Mouse (Mus musculus): ENCODE measurements at regions not wholly inside any gene's neighbourhood (a gene's known extent, or its start where the extent isn't known, plus 50 kb on each side); places are given as distances from the start of the nearest gene placed in this dataset.

- ATAC-seq (ENCODE audit: poor library complexity, severe bottlenecking), result no peak
These were observed 452.9 kb upstream of the Cdh4 start for GRCm38 (mm10) chr2:178989291-178989690.

- ATAC-seq (ENCODE audit: poor library complexity, severe bottlenecking), result no peak
These were observed 452.4 kb upstream of the Cdh4 start for GRCm38 (mm10) chr2:178989784-178990183.

GRCm38 (mm10) chr2:178990959-178991358 lies 451.3 kb upstream of the Cdh4 start:
- no peak for ATAC-seq (ENCODE audit: poor library complexity, severe bottlenecking)

DNA sequence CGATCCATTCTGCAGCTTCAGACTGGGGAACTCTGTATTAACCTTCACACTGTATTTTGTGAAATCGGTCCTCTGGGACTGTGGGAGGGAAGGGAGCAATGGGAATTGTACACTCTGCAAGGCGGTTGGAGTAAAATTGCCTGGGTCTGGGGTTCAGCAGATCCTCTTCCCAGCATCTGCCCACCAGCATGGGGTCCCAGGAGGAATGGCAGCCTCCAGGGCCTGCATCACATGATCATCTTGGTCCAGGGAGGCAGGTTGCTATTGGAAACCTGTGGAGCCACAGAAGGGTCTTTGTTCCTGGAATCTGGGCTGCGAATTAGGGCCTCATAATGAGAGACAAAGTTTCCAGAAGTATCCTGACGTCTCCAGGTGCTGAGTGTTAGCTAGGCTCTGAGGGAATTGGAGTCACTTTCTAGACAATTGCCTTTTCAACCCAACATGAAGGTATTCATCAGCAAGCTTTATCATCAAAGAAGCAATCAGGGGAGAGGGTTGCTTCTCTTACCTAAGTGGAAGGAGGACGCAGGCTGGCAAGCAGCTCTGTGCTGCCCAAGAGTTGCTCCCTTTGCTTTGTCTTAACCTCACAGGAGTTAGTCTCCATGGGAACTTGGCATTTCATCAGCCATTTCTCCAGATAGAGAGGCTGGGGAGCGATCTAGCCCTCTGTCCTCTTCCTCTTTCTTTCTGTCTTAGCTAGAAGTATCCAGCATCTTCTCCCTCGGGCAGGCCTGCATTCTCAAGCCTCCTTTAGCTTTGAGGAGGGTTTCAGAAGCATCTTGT lies 449.7 kb upstream of the Cdh4 start:
- ATAC-seq (ENCODE audit: poor library complexity, severe bottlenecking), result no peak

GRCm38 (mm10) chr2:178997921-178998320 lies 444.3 kb upstream of the Cdh4 start:
- no peak for ATAC-seq (ENCODE audit: poor library complexity, severe bottlenecking)

DNA sequence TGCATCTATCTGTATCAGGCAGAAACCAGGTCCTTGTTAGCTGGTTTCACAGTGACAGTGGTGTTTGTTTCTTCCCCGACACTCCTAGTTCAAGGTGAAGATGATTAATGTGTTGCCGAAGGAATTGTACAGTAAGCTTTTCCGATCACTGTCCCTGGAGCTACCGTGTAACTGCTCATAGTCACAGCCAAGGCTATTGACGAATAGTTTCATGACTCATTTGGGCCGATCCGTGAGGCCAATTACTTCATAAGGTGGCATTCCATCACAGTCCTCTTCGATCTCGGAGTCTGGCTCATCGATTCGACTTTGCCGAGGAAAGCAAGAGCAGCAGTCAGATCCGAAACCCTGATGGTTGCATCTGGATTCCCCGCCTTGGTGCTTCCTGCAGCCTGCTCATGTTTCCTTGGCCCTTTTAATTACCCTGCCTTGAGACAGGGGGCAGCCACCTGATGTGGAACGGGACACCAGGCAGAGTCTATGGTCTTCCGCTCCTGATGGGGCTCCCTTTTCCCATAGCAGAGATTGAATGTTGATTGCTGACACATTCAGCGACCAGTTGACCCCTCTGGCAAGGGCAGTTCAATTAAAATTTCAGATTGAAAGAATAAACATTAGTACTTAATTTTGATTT lies 441.7 kb upstream of the Cdh4 start:
- ATAC-seq (ENCODE audit: poor library complexity, severe bottlenecking), result no peak

- ATAC-seq (ENCODE audit: poor library complexity, severe bottlenecking), result no peak
These were observed 434.5 kb upstream of the Cdh4 start for GRCm38 (mm10) chr2:179007766-179008165.

DNA sequence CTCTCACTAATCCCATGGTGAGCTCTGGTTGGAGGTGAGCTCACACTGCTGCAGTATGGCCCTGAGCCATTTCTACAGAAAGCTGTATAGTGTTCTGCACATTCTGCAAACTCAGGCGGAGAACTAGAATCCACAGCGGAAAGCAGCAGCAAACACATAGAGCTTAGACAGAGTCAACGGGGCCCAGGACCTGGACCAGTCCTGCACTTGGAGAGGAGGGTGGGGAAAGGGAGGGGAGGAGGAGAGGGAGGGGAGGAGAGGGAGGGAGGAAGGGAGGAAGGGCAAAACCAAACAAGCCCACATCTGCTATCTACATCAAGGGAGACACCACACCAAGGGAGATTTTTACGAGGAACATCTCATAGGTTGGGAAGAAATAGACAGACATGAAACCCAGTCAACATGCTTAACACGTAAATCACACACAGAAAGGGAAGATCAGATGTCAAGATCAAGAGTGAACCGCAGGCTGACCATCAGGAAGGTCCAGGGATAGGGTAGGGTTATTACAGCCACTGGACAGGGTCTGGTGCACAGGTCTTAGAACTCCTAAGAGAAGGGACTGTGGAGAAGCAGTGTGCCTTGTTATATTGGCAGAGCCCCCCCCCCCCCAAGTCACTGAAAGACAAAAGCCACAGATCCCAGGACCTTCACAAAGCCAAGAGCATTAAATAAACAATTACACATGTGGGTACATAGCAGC lies 428.2 kb upstream of the Cdh4 start:
- no peak for ATAC-seq (ENCODE audit: poor library complexity, severe bottlenecking)

DNA sequence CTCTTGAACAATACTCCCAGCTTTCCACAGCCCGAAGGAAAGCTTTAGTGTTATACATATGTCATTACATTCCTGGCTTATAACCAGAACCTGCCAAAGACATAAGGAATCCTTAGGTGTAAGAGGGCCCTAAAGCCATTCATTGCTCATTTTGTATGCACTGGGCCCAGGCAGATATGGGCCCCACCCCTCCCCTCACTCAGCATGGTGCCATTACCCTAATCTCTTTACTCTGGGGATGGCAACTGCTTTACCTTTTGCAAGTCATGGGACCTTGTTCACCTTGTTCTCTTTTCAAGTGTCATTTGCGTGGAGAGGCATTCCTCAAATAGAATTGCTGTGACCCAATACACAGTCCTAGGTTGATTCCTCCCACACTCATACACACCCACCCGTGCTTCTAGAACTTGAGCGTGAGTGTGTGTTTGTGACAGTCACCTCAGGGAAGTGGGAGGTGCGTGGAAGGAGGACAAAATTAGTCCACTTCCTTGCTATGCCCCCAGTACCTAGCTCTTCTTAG lies 419.5 kb upstream of the Cdh4 start:
- ATAC-seq (ENCODE audit: poor library complexity, severe bottlenecking), result no peak

- no peak for ATAC-seq (ENCODE audit: poor library complexity, severe bottlenecking)
These were observed 418.0 kb upstream of the Cdh4 start for GRCm38 (mm10) chr2:179024225-179024624.

GRCm38 (mm10) chr2:179033171-179033570 lies 409.1 kb upstream of the Cdh4 start:
- no peak for ATAC-seq (ENCODE audit: poor library complexity, severe bottlenecking)

- ATAC-seq (ENCODE audit: poor library complexity, severe bottlenecking), result no peak
These were observed 406.8 kb upstream of the Cdh4 start for GRCm38 (mm10) chr2:179035446-179035845.

DNA sequence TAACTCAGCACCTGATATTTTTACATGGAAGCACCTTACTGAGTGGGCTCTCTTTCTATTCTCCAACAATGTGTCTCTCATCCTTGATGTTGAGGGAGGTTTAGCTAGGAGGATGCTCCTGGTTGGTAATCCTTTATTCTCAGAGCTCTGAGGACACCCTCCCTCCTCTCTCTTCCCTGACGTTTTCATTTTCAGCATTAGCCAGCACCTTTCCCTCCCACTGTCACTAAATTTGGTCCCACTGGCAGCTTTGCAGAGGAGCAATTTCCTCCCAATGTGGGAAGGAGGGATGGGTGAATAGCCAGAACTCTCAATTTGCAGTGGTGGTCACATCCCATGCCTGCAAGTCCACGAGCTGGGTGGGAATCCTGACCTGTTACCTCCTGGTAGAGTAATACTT lies 402.5 kb upstream of the Cdh4 start:
- ATAC-seq (ENCODE audit: poor library complexity, severe bottlenecking), result no peak

GRCm38 (mm10) chr2:179043671-179044070 lies 398.6 kb upstream of the Cdh4 start:
- no peak for ATAC-seq (ENCODE audit: poor library complexity, severe bottlenecking)

GRCm38 (mm10) chr2:179045361-179045760 lies 396.9 kb upstream of the Cdh4 start:
- ATAC-seq (ENCODE audit: poor library complexity, severe bottlenecking), result no peak

- no peak for ATAC-seq (ENCODE audit: poor library complexity, severe bottlenecking)
These were observed 387.8 kb upstream of the Cdh4 start for GRCm38 (mm10) chr2:179054441-179054840.

GRCm38 (mm10) chr2:179064616-179065015 lies 377.6 kb upstream of the Cdh4 start:
- ATAC-seq (ENCODE audit: poor library complexity, severe bottlenecking), result no peak

GRCm38 (mm10) chr2:179069520-179069919 lies 372.7 kb upstream of the Cdh4 start:
- ATAC-seq (ENCODE audit: poor library complexity, severe bottlenecking), result no peak

- ATAC-seq (ENCODE audit: poor library complexity, severe bottlenecking), result 0 out of 2 replicates have a peak, but pooled peaks have one; percentile 28
These were observed 371.9 kb upstream of the Cdh4 start for GRCm38 (mm10) chr2:179070346-179070745.

DNA sequence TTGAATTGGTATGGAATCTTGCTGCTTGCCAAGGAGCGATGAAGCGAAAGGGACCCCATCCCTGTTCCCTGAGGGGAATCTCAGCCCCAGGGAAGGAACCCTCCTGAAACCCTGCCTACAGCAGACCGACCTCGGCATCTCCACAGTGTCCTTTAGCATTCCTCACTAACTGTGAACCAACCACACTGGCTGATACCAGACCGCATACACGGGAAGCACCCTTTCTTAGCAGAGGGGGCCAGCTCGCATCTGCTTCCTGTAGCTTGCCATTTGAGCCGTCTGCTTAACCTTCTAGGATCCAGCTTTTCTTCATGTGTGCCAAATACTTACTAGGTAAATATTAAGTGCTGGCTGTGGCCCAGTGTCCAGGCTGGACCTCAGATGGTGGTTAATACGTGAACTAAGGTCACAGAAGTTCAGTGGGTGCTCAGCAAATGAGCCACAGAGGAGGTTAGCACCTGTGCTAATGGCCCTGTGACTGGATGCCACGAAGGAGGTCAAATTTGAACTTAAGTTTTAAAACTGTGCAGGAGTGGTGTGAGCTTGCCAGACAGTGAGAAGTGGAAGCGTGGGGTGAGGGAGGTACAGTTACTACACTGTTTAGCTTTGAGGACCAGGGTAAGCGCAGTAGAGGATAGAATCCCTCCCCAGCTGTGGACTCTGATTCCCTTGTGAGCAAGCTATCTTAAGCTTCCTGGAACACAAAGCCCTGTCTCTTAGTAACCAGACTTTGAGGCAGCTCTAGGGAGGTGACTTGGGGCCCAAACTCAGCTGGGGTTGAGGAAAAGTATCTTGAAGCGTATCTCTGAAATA lies 361.6 kb upstream of the Cdh4 start:
- no peak for ATAC-seq (ENCODE audit: poor library complexity, severe bottlenecking)

GRCm38 (mm10) chr2:179086915-179087314 lies 355.3 kb upstream of the Cdh4 start:
- ATAC-seq (ENCODE audit: poor library complexity, severe bottlenecking), result no peak
